22 mouse cellular contexts compared by ENCODE assay signal in the genomic region with DNA sequence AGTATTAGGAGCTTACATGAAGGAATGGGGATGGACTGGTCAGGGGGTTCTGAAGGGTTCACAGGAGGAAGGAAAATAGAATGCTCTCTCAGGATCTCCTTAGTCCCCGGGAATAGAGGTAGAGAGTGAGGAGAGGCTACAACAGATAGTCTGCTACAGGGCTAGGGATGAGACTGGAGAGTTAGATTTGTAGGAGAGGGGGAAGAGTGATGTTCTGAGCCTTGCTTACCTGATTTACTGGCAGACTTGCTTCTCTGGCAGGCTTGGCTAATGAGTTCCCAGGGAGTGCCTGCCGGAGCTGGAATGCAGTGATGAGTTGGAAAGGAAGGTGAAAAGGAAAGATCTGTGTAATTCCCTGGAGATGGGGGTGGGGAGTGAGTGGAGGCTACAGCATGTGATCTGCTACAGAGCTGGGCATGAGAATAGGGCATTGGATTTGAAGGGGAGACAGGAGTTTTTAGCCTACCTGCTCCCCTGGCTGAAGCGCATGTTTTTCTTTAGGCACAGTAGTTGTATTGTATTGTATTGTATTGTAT.
DNase-seq lines count a peak whose midpoint lies in the region; ATAC-seq lines count a peak whose summit lies in the region.
"Had no signal": no experiment of that assay in that cellular context is flagged by ENCODE, and none has a peak within 500 bp of the region (broad histone marks: within the 10 kb centered on the region; RNA-seq: fewer than 3 reads in every experiment).

No protein-coding gene starts in this region.

- no peak overlapping the region for H3K4me2 ChIP-seq in neural tube, embryonic 13.5 days
- H3K4me2 ChIP-seq in midbrain, embryonic 13.5 days (replicated peaks): no peak overlapping the region
- H3K4me2 ChIP-seq in neural tube, embryonic 15.5 days: no peak overlapping the region
- H3K4me2 ChIP-seq: midbrain, embryonic 12.5 days had no signal

- no peak overlapping the region for H3K4me3 ChIP-seq in neural tube, embryonic 13.5 days
- no peak overlapping the region for H3K4me3 ChIP-seq in midbrain, embryonic 13.5 days (replicated peaks)
- no peak overlapping the region for H3K4me3 ChIP-seq in neural tube, embryonic 15.5 days (replicated peaks)
- H3K4me3 ChIP-seq: embryonic facial prominence, embryonic 10.5 days; midbrain, embryonic 12.5 days had no signal

- no peaks in the 10 kb centered on the region for H3K9me3 ChIP-seq in neural tube, embryonic 13.5 days
- H3K9me3 ChIP-seq in midbrain, embryonic 13.5 days: no peaks in the 10 kb centered on the region
- no peaks in the 10 kb centered on the region for H3K9me3 ChIP-seq in neural tube, embryonic 15.5 days (replicated peaks)
- H3K9me3 ChIP-seq: embryonic facial prominence, embryonic 10.5 days; midbrain, embryonic 12.5 days had no signal

- peak overlapping the region; percentile 25; the same call in 1 of the 2 replicates for H3K27ac ChIP-seq in neural tube, embryonic 13.5 days (replicated peaks)
- H3K27ac ChIP-seq in midbrain, embryonic 13.5 days: peak overlapping the region; percentile 44
- peak overlapping the region; percentile 4; the same call in 1 of the 2 replicates for H3K27ac ChIP-seq in neural tube, embryonic 15.5 days (replicated peaks)
- H3K27ac ChIP-seq: embryonic facial prominence, embryonic 10.5 days; macrophage; midbrain, embryonic 12.5 days had no signal

- DNase-seq in embryo, embryonic 11 days: peak; percentile 4
- DNase-seq in embryo, embryonic 10 days (ENCODE audit: low spot score): no peak
- DNase-seq in neural tube, embryonic 10.5 days (ENCODE audit: extremely low spot score, low spot score): no peak
- no peak for DNase-seq in thymus, postnatal 14 days
- DNase-seq in urinary bladder, postnatal 4 days (ENCODE audit: low spot score in 2 of 2): no peak
- DNase-seq: adrenal gland, postnatal 36 days; cerebellum, adult 11-12 months; forebrain, postnatal 0 days; gastrocnemius, postnatal 25 days; heart, postnatal 36 days; kidney, adult 8-10 months; kidney, postnatal 10 days; retina, postnatal 1 day; right cerebral cortex, postnatal 25 days; spleen, adult 18-20 months had no signal

- WGBS in neural tube, embryonic 13.5 days: 49% methylated on average over 3 of the region's 3 CpGs
- 60% methylated on average over 3 of the region's 3 CpGs for WGBS in midbrain, embryonic 13.5 days
- 54% methylated on average over 3 of the region's 3 CpGs for WGBS in neural tube, embryonic 15.5 days

- no peaks in the 10 kb centered on the region for H3K36me3 ChIP-seq in neural tube, embryonic 13.5 days
- H3K36me3 ChIP-seq in midbrain, embryonic 13.5 days: no peaks in the 10 kb centered on the region
- no peaks in the 10 kb centered on the region for H3K36me3 ChIP-seq in neural tube, embryonic 15.5 days
- H3K36me3 ChIP-seq: embryonic facial prominence, embryonic 10.5 days; midbrain, embryonic 12.5 days had no signal

- H3K9ac ChIP-seq in neural tube, embryonic 13.5 days: no peak overlapping the region
- no peak overlapping the region for H3K9ac ChIP-seq in midbrain, embryonic 13.5 days (replicated peaks)
- H3K9ac ChIP-seq in neural tube, embryonic 15.5 days (replicated peaks): no peak overlapping the region
- H3K9ac ChIP-seq: forebrain, postnatal 0 days; midbrain, embryonic 12.5 days had no signal

- H3K4me1 ChIP-seq in neural tube, embryonic 13.5 days (replicated peaks): peaks cover 11% of the 10 kb centered on the region; the same call in 1 of the 2 replicates
- peaks cover 7% of the 10 kb centered on the region; the same call in 1 of the 2 replicates for H3K4me1 ChIP-seq in midbrain, embryonic 13.5 days (replicated peaks)
- peaks cover 6% of the 10 kb centered on the region for H3K4me1 ChIP-seq in neural tube, embryonic 15.5 days
- H3K4me1 ChIP-seq: embryonic facial prominence, embryonic 10.5 days had no signal

- no peaks in the 10 kb centered on the region for H3K27me3 ChIP-seq in neural tube, embryonic 13.5 days
- no peaks in the 10 kb centered on the region for H3K27me3 ChIP-seq in midbrain, embryonic 13.5 days
- no peaks in the 10 kb centered on the region for H3K27me3 ChIP-seq in neural tube, embryonic 15.5 days (replicated peaks)
- H3K27me3 ChIP-seq: midbrain, embryonic 12.5 days had no signal

- ATAC-seq in neural tube, embryonic 13.5 days (ENCODE audit: low read depth): peak; percentile 85
- no peak for ATAC-seq in midbrain, embryonic 13.5 days
- peak; percentile 73; the same call in 1 of the 2 replicates for ATAC-seq in neural tube, embryonic 15.5 days (ENCODE audit: low FRiP score)
- ATAC-seq: CD4-positive, CD25-positive, alpha-beta regulatory T cell, adult 4 months; forebrain, postnatal 0 days had no signal
